Mouse (Mus musculus): ENCODE measurements around the gene Prrg2.

DNA sequence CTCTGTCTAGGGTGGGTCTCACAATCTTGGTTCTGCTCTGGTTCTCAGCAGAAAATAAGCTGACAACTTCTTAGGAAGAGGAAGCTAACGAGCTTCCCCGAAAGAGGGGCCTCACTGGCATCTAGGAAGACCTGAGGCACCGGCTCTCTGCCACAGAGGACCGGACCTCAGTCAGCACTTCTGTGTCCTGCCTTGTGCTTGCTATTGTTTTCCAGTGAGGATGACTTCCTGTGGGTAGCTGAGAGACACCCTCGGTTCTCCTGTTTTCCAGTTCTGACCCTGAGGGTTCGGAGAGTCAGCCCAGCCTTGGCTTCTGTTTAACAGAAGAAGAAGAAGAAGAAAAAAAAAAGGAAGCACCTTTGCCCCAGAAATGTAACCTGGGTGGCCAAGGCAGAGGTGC lies 35.0 kb upstream of the Prrg2 start:
- TF ChIP-seq MYOD1 (IDR thresholded peaks at IDR 0.05; ENCODE audit: control insufficient read depth, insufficient read length, low read depth) (no peak), CTCF (IDR thresholded peaks at IDR 0.05; ENCODE audit: control insufficient read depth, insufficient read depth, insufficient read length) (no peak)

Data from C2C12 (cell line).